Mouse (Mus musculus): Measurements from ENCODE around the gene Tcf7. TPM values are rescaled to one million over a fixed set of nuclear protein-coding genes. Genes with fewer than 3 reads are reported as not detected.

Tcf7 gene
- 1 to 10 TPM; 5.9 to 6.6 (median 6.3) TPM for total RNA-seq (2022)

DNA sequence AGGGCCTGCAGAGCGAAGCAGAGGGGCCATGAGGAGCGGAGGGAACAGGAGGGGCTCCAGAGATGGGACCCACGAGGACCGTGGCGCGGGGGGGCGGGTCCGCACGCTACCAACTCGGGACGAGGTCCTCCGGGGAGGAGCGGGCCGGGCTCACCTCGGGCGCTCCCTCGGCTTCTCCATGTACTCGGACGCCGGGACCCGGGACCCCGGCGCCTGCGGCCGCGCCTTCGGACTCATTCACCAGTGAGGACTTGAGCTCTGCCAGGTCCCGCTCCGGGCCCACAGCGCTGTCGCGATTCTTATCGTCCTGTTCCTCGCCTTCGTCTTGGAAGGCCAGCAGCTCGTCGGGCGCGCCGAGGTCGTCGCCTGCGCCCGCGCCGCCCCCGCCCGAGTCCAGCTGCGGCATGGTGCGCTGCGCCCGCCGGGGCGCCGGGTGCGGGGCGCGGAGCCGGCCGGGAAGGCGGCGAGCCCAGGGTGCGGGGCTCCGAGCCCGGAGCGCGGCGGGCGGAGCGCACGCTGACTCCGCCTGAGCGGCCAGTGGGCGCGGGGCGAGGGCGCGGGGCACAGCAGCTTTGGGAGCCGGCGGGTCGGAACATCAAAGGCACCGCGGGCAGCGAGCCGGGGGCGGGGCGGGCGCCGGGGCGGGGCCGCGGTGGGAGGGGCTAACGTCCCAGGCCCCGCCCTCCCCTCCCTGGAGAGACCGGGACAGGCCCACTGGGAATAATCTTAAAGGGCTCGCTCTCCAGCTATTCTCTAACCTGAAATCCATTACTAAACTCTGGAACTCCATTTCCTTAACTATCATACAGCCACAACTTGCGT, at the start of gene Tcf7:
Tcf7 (minus strand) TSS at position 241 of the 822 bp plus-strand sequence.
- DNase-seq (ENCODE audit: low spot score in 2 of 2) = no peak

DNA sequence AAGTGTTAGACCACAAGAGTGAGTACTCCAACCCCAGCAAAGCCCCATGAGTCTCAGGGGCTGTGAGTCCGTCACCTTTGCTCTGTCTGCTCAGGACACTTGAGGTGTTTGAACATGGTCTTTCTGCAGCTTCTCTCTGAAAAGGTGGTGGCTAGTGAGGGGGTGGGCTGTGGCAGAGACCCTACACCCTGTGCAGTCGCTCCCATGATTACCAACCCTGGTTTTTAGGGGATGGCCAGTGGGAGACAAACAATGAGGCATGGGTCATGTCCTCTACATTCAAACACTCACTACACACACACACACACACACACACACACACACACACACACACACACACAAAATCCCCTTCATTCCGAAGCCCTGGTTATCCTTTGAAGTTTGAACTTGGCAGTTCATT, 44.5 kb upstream of the Tcf7 start:
- DNase-seq (ENCODE audit: low spot score in 2 of 2) = no peak

DNA sequence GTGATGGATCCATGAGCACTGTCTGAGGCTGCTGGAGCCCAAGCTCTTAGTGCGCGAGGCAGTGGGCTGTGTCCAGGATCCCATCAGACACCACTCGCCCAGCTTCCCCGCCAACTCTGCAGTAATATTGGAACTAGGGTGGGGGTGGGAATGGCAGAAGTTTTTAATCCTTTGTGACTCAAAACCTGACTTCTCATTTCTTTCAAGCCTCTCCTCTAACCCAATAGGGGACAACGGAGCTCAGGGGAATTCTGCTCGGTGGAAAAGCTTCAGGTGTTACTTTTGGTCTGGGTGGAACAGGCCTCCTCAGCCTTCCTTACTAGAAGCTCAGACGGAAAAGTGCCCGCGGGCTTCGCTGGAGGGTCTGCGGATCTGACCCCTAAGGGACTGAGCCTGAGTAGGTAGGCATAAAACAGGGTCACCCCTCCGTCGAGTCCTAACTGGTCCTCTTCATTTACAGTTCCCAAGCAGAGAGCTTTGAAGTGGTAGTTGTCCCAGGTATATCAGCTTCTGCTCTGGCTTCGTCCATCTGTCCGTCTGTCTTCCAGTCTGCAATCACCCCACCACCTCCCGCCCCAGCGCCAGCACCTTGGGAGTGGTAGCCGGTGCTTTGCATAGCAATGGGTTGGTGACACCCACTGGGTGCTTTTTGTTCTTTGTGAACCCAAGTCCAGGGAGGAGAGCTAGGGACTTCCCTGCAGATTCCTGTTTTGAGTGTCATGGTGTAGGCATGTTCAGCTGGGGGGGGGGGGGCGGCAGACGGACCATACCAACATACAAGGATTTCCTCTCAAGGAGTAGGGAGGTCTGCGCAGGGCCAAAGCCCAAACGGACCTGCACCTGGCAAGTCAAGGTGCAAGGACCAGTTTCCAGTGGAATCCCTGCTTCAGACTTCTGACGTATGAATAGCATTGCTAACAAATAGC, 41.9 kb upstream of the Tcf7 start:
- DNase-seq (ENCODE audit: low spot score in 2 of 2) = no peak

DNA sequence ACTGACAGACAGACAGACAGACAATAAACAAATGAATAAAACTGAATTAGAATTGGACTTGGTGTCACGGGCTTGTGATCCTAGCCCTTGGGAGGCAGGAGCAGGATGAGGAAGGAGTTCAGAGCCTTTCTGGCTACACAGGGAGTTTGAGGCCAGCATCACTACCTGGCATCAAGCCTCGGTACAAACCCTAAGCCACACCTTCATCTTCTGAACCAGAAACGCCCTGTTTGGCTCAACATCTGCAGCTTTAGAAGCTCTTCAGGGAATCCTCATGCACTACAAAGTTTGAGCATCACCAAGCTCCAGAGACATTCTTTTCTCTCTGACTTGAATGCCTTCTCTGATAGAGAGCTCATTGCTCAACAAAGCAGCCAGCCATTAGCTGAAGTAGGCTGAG, 38.7 kb upstream of the Tcf7 start:
- DNase-seq (ENCODE audit: low spot score in 2 of 2) = no peak

DNA sequence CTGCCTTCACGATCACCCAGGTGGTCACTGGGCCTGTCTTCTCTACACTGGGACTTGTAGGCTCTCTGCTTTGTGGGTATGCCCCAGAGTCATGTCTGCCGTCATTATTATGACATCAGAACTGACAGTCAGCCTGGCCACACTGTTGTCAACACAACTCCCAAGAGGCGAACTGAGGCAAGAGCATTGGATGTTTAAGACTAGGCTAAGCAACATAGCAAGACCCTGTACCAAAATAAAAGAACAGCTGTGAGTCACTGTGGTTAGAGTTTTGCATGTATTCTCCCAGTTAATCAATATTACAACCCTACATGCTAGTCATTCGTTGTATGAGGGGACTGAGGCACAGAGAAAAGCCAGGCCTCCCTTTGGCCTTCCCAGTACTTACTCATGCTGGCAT, 37.7 kb upstream of the Tcf7 start:
- no peak for DNase-seq (ENCODE audit: low spot score in 2 of 2)

DNA sequence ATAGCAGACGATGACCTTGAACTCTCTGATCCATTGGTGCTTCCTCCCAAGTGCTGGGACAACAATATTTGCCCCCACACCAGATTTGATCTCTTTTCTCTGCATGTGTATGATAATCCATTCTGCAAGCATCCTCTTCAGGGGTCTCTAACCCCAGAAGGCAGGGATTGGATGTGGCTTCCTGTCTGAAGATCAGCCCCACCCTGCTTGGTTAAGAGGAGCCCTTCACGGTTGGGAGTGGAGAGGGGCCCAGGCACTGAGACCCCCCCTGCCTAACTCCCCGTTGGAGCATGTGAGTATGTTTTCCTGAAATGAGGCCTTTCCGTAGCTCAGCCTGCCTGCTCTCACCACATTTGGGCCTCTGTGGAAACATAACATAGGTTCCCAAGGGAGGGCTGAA, 36.9 kb upstream of the Tcf7 start:
- DNase-seq (ENCODE audit: low spot score in 2 of 2) = no peak

DNA sequence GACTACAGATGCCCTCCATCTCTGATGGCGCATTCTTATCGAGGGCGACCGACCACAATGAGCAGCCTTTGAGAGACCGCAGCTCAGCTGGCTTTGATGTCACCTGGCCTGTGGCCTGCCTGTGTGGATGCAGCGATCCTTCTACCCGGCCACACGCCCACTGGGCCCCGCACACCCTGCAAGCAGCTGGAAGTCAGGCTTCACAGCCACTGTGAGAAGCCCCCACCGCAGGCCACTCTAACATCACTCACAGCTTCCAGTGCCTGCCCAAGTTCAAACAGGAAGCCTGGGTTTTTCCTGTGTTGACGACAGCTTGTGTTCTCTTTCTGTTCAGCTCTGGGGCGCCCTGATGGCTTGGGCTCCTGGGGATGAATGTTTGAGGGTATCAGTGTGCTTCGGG, 35.6 kb upstream of the Tcf7 start:
- no peak for DNase-seq (ENCODE audit: low spot score in 2 of 2)

DNA sequence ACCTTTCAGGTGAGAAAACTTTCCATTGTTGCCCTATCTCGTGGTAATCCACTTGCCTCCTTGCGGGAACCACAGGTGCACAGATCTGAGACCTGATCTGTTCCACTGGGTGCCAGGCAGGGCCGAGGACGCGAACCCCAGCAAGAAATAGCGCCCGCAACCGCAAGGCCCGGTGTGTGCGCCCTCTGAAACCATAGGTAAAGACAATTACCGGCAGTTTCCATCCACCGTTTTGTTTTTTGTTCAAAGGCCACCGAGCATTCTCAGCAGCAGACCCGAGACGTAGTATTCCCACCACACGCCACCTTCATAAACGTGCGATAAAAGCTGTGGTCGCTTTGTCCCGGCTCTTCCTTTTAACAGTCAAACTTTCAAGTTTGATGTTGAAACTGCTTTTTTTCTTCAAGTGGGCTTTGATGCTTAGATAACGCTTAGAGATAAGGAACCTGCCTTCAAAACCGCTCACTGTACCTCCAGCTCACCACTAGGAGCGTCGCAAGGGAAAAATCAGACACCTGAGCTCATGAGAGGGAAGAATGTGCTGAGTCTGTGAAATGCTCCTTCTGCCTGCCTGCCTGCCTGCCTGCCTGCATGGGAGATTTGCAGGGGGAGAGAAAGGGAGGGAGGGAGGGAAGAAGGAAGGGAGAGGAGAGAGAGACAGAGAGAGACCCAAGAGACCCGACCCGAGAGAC, 31.4 kb upstream of the Tcf7 start:
- no peak for DNase-seq (ENCODE audit: low spot score in 2 of 2)

DNA sequence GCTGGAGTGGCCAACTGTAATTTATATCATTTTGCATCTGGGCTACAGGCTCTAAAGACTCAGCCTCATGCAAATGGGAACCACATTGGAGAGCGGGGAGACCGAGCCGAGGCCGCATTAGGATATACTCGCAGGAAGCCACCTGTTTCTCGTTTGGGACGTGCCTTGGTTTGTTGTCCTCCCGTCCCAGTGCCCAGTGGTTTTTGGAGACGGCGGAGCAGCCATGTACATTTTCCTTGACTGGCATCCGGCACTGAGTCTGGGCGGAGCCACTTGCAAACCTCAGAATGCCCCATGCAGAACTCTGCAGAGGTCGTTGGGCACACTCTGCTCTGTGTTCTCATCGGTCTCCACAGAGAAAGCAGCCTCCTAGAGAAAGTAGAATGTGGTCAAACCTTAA, 27.9 kb upstream of the Tcf7 start:
- no peak for DNase-seq (ENCODE audit: low spot score in 2 of 2)

DNA sequence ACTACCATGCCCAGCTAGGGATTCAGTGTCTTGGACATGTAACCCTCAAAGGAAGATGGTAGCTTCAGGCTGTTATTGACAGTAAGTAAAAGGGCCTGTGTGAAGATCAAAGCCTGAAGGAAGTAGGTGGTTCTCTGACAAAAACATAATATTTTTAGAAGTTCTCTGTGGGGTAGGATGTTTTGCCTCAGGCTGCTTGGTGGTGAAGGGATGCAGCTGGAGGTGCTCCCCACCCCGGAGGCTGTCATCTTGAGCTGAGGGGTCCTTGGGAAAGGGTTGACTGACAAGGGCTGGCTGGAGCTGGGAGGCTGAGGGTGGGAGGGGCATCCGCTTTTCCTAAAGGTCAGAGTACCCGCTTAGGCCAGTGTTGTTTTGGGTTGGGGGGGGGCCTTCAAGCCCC, 26.7 kb upstream of the Tcf7 start:
- DNase-seq (ENCODE audit: low spot score in 2 of 2) = no peak

DNA sequence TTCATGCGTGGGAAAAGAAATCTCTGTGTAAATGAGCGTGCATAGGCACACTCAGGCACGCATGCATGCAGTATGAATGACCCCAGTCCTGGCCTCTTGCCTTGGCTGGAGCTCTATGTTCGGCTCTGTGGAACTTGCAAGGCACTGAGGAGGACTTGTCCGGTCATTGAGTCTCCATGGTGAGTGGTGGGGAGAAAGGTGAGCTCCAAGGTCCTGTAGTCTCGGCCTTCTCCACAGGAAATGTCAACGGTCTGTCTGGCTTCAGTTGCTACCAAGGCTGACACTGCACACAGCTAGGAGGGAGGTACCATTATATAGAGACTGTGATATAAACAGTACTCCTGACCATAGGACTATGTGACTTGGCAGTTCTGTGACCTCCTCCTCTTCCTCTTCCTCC, 23.6 kb upstream of the Tcf7 start:
- no peak for DNase-seq (ENCODE audit: low spot score in 2 of 2)

DNA sequence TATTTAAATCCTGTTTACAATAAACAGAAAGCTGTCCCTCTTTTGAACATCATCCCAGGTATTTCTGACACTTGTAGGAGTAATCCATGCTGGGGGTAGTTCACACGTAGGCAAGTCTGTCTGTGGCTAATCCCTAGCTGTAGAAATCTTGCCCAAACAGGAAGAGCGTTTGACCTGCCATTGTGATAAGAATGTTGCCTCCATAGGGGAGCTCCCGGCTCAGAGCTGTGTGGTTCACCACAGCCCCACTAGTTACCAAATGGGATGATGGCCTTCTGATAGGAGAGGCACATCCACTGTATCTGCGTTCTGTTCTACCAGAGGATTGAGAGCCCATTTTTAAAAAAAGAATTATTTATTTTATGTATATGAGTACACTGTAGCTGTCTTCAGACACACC, 22.5 kb upstream of the Tcf7 start:
- no peak for DNase-seq (ENCODE audit: low spot score in 2 of 2)

DNA sequence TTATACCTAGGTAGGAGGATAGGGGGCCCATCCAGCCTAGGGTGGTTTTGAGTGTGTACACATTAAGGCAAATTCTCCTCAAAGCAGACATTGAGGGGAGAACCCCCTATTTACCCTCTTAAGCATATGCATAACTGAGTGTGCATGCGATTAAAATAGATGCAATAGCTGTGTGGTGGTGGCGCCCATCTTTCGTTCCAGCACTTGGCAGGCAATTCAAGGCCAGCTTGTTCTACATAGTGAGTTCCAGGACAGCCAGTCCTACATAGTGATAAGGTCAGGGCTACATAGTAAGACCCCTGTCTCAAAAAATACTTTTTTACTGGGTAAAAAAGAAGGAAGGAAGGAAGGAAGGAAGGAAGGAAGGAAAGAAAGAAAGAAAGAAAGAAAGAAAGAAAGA, 19.9 kb upstream of the Tcf7 start:
- no peak for DNase-seq (ENCODE audit: low spot score in 2 of 2)

DNA sequence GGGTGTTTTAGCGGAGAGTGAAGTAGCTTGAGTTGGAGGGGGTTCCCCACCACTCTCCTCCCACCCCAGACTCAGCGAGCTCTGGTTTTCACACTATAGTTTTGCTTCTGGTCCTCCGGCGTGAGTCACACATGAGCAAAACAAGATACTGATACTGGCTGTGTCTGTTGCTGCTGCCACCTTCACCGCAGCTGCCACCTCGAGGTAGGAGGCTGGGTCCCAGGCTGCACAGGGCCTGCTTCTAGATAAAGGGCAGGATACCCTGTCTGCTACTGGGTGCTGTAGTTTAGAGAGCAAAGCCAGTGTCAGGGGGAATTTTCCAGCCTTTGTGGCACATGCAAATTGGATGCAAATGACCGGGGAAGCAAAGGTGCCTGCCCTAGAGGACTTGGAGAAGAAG, 16.9 kb upstream of the Tcf7 start:
- DNase-seq (ENCODE audit: low spot score in 2 of 2) = no peak

DNA sequence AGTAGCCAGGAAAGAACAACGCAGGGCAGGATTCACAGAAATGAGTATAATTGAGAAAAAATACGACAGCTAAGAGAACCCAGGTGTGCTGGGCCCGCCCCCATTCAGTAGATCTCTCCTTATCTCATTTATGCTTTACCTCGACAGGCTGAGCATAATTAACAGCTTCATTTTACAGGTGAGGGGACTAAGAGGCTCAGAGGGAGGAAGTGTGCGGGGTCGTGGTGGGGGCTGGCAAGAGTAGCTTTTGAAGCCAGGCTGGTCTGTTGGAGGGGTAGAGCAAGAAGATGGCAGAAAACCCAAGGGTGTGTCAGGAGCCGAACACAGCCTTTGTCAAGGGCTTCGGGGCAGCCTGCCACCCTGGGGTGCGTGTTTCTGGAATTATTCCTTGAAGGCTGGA, 16.1 kb upstream of the Tcf7 start:
- no peak for DNase-seq (ENCODE audit: low spot score in 2 of 2)

DNA sequence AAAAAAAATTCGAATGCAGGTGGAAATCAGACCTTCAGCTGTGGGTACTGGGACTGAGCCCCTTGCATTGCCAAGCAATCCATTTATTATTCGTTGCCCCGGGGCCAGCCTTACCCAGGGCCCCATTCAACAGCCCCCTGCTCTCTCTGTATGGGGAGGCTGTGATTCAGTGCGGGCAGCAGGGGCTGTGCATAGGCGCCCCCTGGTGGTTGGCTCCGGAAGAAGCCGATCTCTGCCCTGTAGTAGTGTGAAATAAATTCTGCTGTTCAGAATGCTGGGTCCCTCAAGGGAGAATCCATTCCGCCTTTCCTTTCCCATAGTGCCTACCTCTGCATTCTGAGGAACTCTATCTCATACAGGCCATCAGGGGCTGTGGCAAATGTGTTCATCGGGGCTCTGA, 14.5 kb upstream of the Tcf7 start:
- DNase-seq (ENCODE audit: low spot score in 2 of 2) = peak in 1 of 2 experiments; percentile 75

DNA sequence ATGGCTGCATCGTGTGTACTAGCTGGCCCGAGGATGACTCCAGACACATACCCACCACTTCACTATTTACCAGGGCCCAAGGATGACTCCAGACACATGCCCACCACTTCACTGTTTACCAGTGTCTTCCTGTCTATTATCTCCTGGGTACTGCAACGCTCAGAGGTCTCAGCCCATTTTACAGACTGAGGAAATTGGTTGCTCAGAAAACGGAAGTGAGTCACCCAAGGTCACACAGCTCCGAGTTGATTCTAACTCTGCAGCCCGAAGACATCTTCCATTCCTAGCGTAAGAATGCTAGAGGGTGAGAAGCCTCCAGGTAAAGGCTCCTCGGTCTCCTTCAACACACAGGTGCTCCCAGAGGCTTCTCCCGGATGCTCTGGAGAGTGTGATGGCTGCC, 11.3 kb upstream of the Tcf7 start:
- no peak for DNase-seq (ENCODE audit: low spot score in 2 of 2)

DNA sequence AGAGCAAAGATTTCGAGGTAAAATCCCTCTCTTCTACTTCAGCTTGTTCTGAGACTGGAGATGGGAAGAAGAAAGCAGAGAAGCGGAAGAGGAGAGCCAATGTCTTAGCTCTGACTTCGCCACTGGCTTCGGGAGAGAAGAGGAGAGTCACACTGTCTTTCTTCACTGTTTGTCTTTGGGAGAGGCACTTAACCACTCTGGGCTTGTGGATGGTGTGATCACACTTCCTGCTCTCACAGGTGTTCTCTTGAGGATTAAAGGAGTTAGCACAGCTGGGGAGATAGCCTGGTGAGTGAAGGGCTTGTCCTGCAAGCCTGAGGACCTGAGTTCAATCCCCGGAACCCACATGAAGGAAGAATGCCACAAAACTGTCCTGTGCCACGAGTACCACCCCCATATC, 10.1 kb upstream of the Tcf7 start:
- DNase-seq (ENCODE audit: low spot score in 2 of 2) = no peak

DNA sequence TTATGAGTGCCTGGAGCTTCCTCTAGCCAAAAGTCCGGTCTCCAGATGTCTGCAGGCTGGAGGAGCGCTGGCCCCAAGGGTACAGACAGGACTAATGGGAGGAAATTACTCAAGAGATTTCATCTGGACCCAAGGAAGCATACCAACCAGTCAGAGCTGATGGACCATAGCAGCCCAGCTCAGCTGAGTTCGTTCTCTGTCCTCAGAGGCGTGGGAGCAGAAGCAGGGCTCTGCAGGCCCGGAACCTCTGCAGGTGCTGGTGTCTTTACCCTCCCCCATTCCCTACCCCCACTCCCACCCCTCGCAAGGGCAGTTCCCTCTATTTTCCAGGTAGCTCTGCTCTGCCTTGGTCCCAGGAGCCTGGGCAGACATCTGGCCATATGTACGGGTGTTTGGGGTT, 9.5 kb upstream of the Tcf7 start:
- no peak for DNase-seq (ENCODE audit: low spot score in 2 of 2)

DNA sequence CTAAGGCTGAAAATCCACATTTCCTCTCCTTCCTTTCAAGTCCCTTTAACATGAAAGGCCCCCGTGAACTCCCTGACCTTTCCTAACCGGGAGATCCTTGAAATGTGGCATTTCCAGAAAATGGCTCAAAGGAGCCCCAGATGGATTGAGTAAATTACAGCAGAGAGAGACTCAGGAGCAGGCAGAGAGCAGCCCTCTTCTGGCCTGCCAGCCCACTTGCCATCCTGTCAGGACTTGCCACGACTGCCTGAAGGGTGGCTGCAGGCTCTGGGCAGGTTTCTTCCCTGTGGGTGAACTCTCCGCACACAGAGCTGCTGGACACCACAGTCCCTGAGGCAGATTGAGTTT, 4.1 kb upstream of the Tcf7 start:
- DNase-seq (ENCODE audit: low spot score in 2 of 2) = no peak

DNA sequence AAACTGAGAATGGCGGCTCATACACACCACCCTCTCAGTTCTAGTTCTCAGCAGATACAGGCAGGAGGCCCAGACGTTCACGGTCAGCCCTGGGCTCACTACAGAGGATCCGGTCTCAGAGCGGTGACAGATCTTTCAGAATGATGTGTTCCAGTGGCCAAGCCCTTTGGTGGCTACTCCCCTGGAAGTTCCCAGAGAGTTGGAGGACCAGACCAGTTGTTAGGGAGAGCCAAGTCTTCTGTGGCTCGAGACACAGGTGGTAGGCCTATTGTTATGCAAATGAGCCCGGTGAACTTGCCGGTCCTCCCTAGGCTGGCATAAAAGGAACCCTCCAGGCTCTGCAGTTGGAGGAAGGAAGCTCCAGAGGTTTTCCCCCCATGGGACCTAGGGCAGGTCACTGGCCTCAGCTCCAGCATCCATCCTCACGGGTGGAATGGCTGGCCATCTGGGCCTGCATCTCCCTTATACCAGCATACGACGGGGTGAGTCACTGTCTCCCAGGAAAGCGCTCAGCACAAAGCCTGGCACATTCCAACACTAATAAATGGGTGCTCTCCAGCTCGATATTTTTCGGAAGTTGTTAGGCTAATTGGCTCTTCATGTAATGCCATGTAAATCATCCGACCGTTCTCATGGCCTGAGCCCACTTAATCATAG, 3.6 kb upstream of the Tcf7 start:
- DNase-seq (ENCODE audit: low spot score in 2 of 2) = no peak
